Mouse (Mus musculus): Measurements from ENCODE around the gene Epb41. TPM values are rescaled to one million over a fixed set of nuclear protein-coding genes. Genes with fewer than 3 reads are reported as not detected.

The Epb41 gene
- total and polyA plus RNA-seq, 3 experiments = 58.7 to 256 (median 128) TPM

DNA sequence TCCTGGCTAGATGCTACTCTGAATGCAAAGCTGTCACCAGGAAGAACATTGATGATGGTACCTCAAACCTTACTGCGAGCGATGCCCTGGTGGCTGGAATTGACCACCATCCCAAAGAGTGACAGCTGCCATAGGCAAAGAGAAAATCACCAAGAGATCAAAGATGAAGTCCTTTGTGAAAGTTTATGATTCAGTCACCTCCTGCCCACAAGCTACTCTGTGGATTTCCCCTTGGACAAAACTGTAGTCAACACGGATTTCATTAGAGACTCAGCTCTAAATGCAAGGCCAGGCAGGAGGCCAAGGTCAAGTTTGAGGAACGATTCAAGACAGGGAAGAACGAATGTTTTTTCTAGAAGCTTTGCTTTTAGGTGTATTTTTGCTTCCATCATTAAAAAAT is 18.8 kb upstream of the Epb41 start:
- no peak for DNase-seq
- Histone ChIP-seq H3K4me3 (no peak overlapping the region), H3K9ac (ENCODE audit: low read depth, low read length) (no peak overlapping the region), H3K27ac (no peak overlapping the region), H3K36me3 (ENCODE audit: control insufficient read depth, insufficient read depth, low read length) (no peaks in the 10 kb centered on the region), H3K27me3 (ENCODE audit: control insufficient read depth, insufficient read depth, low read length) (no peaks in the 10 kb centered on the region), H3K4me1 (ENCODE audit: control insufficient read depth, insufficient read depth, low read length) (no peaks in the 10 kb centered on the region), H3K79me2 (replicated peaks; ENCODE audit: control insufficient read depth, insufficient read depth, low read length) (no peaks in the 10 kb centered on the region)
- 76% methylated on average over 5 of the region's 5 CpGs for WGBS
- no peak for TF ChIP-seq POLR2A (IDR thresholded peaks at IDR 0.05; ENCODE audit: insufficient read depth, low read depth, low read length)
- TF ChIP-seq EP300 (IDR thresholded peaks at IDR 0.05; ENCODE audit: insufficient read depth, low read depth, low read length) = no peak
- no peak for TF ChIP-seq CTCF (IDR thresholded peaks at IDR 0.05)
- intact Hi-C loops (cut with DNase I) = no loop called here

DNA sequence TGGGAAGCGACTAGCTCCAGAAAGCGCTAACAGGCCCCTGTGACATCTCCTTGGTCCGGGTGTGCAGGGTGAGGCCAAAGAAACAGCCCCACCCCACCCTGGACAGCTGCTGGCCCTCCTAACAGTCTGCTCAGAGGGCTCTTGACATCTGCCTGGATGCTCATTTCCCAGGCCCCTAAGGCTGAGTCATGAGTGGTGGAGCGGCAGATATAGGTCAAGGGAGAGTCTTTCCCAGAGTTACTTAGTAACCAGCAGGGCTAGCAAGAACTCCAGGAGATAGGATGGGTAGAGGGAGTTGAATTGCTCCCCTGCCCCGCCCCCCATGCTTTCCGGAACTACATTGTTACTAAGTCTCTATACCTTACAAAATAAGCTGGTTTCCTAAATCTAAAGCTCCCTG is 18.0 kb upstream of the Epb41 start:
- TF ChIP-seq EP300 (IDR thresholded peaks at IDR 0.05; ENCODE audit: insufficient read depth, low read depth, low read length) = no peak
- TF ChIP-seq CTCF (IDR thresholded peaks at IDR 0.05) = no peak
- TF ChIP-seq POLR2A (IDR thresholded peaks at IDR 0.05; ENCODE audit: insufficient read depth, low read depth, low read length) = no peak
- no peaks in the 10 kb centered on the region for H3K79me2 ChIP-seq (replicated peaks; ENCODE audit: control insufficient read depth, insufficient read depth, low read length)
- H3K27ac ChIP-seq = no peak overlapping the region
- no peaks in the 10 kb centered on the region for H3K4me1 ChIP-seq (ENCODE audit: control insufficient read depth, insufficient read depth, low read length)
- H3K27me3 ChIP-seq (ENCODE audit: control insufficient read depth, insufficient read depth, low read length) = no peaks in the 10 kb centered on the region
- no peaks in the 10 kb centered on the region for H3K36me3 ChIP-seq (ENCODE audit: control insufficient read depth, insufficient read depth, low read length)
- 76% methylated on average over 6 of the region's 6 CpGs for WGBS
- no peak for DNase-seq
- no peak overlapping the region for H3K4me3 ChIP-seq
- no peak overlapping the region for H3K9ac ChIP-seq (ENCODE audit: low read depth, low read length)
- intact Hi-C loops (cut with DNase I) = no loop called here

DNA sequence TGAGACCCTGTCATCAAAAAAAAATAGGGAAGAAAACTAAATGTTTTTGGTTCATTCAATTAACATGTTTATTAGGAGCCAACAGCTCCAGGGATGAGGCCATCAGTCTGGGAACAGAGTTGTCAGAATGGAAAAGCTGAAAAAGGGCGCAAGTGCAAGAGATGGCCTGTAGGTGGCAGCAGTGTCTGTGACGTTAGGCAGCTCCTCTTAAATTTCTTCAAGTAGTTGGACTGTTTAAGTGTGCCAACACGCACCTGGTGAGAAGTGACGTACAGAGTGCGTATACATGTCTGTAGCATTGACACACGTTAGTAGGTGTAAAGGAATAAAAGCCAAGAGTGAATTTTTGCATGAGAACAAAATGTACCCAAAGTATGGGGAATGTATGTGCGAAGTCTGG is 13.8 kb upstream of the Epb41 start:
- intact Hi-C loops (cut with DNase I) = loop anchor here (1.0 to 5.0 kb wide), 2 partner anchors 89 to 258 kb away; no protein-coding TSS in a partner anchor
- no peak overlapping the region for H3K9ac ChIP-seq (ENCODE audit: low read depth, low read length)
- DNase-seq = peak in 1 of 2 experiments; percentile 51
- no peaks in the 10 kb centered on the region for H3K4me1 ChIP-seq (ENCODE audit: control insufficient read depth, insufficient read depth, low read length)
- TF ChIP-seq POLR2A (IDR thresholded peaks at IDR 0.05; ENCODE audit: insufficient read depth, low read depth, low read length) (no peak), CTCF (IDR thresholded peaks at IDR 0.05) (peak; percentile 94), EP300 (IDR thresholded peaks at IDR 0.05; ENCODE audit: insufficient read depth, low read depth, low read length) (peak; percentile 72; the same call in 1 of the 2 replicates)
- no peaks in the 10 kb centered on the region for H3K36me3 ChIP-seq (ENCODE audit: control insufficient read depth, insufficient read depth, low read length)
- H3K4me3 ChIP-seq = no peak overlapping the region
- H3K27me3 ChIP-seq (ENCODE audit: control insufficient read depth, insufficient read depth, low read length) = no peaks in the 10 kb centered on the region
- no peak overlapping the region for H3K27ac ChIP-seq
- 17% methylated on average over 7 of the region's 7 CpGs for WGBS
- H3K79me2 ChIP-seq (replicated peaks; ENCODE audit: control insufficient read depth, insufficient read depth, low read length) = no peaks in the 10 kb centered on the region

DNA sequence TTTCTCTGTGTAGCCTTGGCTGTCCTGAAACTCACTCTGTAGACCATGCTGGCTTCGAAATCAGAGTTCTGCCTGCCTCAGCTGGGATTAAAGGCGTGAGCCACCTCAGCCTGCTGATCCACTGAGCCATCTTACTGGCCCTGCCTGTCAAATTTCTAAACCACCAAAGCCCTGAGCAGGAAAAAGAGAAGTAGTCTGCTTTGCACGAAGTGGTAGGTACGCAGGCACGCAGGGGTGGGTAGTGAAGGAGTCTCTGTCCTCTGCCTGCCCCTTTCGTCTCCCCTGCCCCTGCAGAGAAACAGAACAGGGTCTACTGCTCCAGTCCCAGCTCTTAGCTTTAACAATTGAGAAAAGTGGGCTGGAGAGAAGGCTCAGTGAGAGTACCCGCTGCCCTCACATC is 10.0 kb upstream of the Epb41 start:
- Histone ChIP-seq H3K36me3 (ENCODE audit: control insufficient read depth, insufficient read depth, low read length) (no peaks in the 10 kb centered on the region), H3K27ac (no peak overlapping the region), H3K4me3 (no peak overlapping the region), H3K9ac (ENCODE audit: low read depth, low read length) (no peak overlapping the region), H3K27me3 (ENCODE audit: control insufficient read depth, insufficient read depth, low read length) (no peaks in the 10 kb centered on the region), H3K4me1 (ENCODE audit: control insufficient read depth, insufficient read depth, low read length) (no peaks in the 10 kb centered on the region), H3K79me2 (replicated peaks; ENCODE audit: control insufficient read depth, insufficient read depth, low read length) (no peaks in the 10 kb centered on the region)
- intact Hi-C loops (cut with DNase I) = loop anchor here (5.0 kb wide), 1 partner anchor 262 kb away; no protein-coding TSS in a partner anchor
- WGBS = 82% methylated on average over 7 of the region's 7 CpGs
- TF ChIP-seq CTCF (IDR thresholded peaks at IDR 0.05) (no peak), POLR2A (IDR thresholded peaks at IDR 0.05; ENCODE audit: insufficient read depth, low read depth, low read length) (no peak), EP300 (IDR thresholded peaks at IDR 0.05; ENCODE audit: insufficient read depth, low read depth, low read length) (no peak)
- DNase-seq = no peak

DNA sequence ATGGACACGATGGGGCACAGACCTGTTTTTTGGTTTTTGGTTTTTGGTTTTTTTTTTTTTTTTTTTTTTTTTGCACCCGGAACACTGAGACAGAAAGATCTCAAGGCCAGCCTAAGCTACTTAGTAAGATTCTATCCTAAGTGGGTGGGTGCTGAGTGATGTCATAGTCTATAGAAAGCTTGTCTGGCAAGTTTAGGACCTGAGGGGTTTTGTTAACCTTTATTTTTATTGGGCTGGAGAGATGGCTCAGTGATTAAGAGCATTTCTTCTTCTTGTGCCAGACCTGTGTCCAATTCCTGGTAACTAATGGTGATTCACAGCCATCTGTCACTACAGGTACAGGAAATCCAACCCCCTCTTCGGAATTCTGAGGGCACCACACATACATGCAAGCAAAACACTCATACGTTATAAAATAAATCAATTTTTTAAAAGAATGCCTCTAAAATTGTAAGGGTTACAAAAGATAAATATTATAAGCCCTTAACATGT is 5.4 kb upstream of the Epb41 start:
- H3K27me3 ChIP-seq (ENCODE audit: control insufficient read depth, insufficient read depth, low read length) = no peaks in the 10 kb centered on the region
- H3K79me2 ChIP-seq (replicated peaks; ENCODE audit: control insufficient read depth, insufficient read depth, low read length) = no peaks in the 10 kb centered on the region
- intact Hi-C loops (cut with DNase I) = no loop called here
- 73% methylated on average over 4 of the region's 4 CpGs for WGBS
- no peak for DNase-seq
- 0 out of 2 replicates have a peak, but pooled peaks cover 2% of the 10 kb centered on the region for H3K36me3 ChIP-seq (ENCODE audit: control insufficient read depth, insufficient read depth, low read length)
- H3K9ac ChIP-seq (ENCODE audit: low read depth, low read length) = no peak overlapping the region
- no peak overlapping the region for H3K4me3 ChIP-seq
- H3K4me1 ChIP-seq (ENCODE audit: control insufficient read depth, insufficient read depth, low read length) = peaks cover 8% of the 10 kb centered on the region
- TF ChIP-seq POLR2A (IDR thresholded peaks at IDR 0.05; ENCODE audit: insufficient read depth, low read depth, low read length) (no peak), EP300 (IDR thresholded peaks at IDR 0.05; ENCODE audit: insufficient read depth, low read depth, low read length) (no peak), CTCF (IDR thresholded peaks at IDR 0.05) (no peak)
- no peak overlapping the region for H3K27ac ChIP-seq

DNA sequence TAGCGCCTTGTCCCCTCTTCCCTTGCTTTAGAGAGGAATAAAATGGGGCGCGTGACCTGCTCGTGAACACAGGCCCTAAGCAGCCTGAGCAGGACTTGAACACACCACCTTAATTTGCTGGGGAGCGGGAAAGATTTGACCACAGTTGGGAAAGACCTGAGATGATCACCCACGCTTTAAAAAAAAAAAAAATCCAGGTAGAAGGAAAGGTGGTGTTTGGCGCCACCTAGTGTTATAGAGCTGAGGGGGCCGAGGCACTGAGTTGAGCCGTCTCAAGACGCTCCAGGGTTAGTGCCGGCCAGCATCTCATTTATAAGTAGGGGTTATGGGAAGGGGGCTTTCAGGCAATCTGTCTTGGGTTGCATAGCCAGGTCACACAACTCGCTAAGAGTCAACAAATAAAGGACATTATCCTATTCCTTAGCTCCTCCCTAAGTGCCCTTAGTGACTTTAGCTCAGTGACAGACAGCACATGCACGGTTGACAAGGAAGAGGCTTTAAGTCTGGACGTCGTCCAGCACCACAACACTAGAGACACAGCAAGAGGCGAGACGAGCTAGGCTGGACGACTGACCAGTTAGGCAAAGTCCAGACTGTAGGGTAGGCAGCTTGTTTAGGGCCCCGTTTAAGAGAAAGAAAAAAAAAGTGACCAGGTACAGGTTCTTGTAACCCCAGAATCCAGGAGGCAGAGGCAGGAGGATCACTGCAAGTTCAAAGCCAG is 4.6 kb upstream of the Epb41 start:
- Histone ChIP-seq H3K27me3 (ENCODE audit: control insufficient read depth, insufficient read depth, low read length) (no peaks in the 10 kb centered on the region), H3K27ac (no peak overlapping the region), H3K36me3 (ENCODE audit: control insufficient read depth, insufficient read depth, low read length) (0 out of 2 replicates have a peak, but pooled peaks cover 2% of the 10 kb centered on the region), H3K4me3 (no peak overlapping the region), H3K79me2 (replicated peaks; ENCODE audit: control insufficient read depth, insufficient read depth, low read length) (no peaks in the 10 kb centered on the region), H3K4me1 (ENCODE audit: control insufficient read depth, insufficient read depth, low read length) (peaks cover 10% of the 10 kb centered on the region), H3K9ac (ENCODE audit: low read depth, low read length) (no peak overlapping the region)
- TF ChIP-seq POLR2A (IDR thresholded peaks at IDR 0.05; ENCODE audit: insufficient read depth, low read depth, low read length) (no peak), CTCF (IDR thresholded peaks at IDR 0.05) (peak; percentile 98), EP300 (IDR thresholded peaks at IDR 0.05; ENCODE audit: insufficient read depth, low read depth, low read length) (peak; percentile 85)
- 10% methylated on average over 19 of the region's 19 CpGs for WGBS
- peak; percentile 69 to 77 for DNase-seq
- intact Hi-C loops (cut with DNase I) = loop anchor here (1.0 to 2.0 kb wide), 3 partner anchors 102 to 219 kb away; no protein-coding TSS in a partner anchor

Measured in heart, adult 2 months (tissue).